Mouse (Mus musculus) ES-E14 (cell line): ENCODE measurements around the gene Zfp30. TPM values are rescaled to one million over a fixed set of nuclear protein-coding genes. Genes with fewer than 3 reads are reported as not detected.

ENCODE experiments used
- DNase-seq: peaks from one replicate; pipeline ENCODE4 v3.0.0-alpha.2; 2013; ENCODE audit warnings: low read depth, low spot score
- H3K27ac ChIP-seq: 2 replicates; pipeline ENCODE4 v1.5.1; 2012; ENCODE audit warnings: low read depth, mild to moderate bottlenecking, low read length, moderate library complexity, mixed read lengths; ENCODE audit not compliant: poor library complexity, insufficient read depth, severe bottlenecking
- H3K36me3 ChIP-seq: 2 replicates; pipeline ENCODE4 v1.6.1; 2012; ENCODE audit warnings: mild to moderate bottlenecking, low read length, moderate library complexity, mixed read lengths; ENCODE audit not compliant: control insufficient read depth, poor library complexity, insufficient read depth, severe bottlenecking
- H3K4me1 ChIP-seq, 2 experiments: fragments of 150-350 bp in 1 of 2; sonication (generic) in 1 of 2; 2 replicates each; pipeline ENCODE4 v1.6.1; 2012; ENCODE audit warnings: low read length in 2 of 2, mild to moderate bottlenecking in 1 of 2, mixed read lengths in 1 of 2; ENCODE audit not compliant: control insufficient read depth in 2 of 2, insufficient read depth in 2 of 2, poor library complexity in 1 of 2
- H3K4me3 ChIP-seq, 2 experiments: fragments of 150-350 bp in 1 of 2; sonication (generic) in 1 of 2; 2 replicates each; pipeline ENCODE4 v1.5.1; 2012; ENCODE audit warnings: low read length in 2 of 2, low read depth in 1 of 2, mild to moderate bottlenecking in 1 of 2, mixed read lengths in 1 of 2; ENCODE audit not compliant: insufficient read depth in 1 of 2, poor library complexity in 1 of 2, severe bottlenecking in 1 of 2
- H3K9ac ChIP-seq: 2 replicates; pipeline ENCODE4 v1.6.1; 2012; ENCODE audit warnings: low read depth, mild to moderate bottlenecking, low read length, mixed read lengths; ENCODE audit not compliant: poor library complexity, insufficient read depth, severe bottlenecking
- H3K9me3 ChIP-seq: fragments of 150-350 bp; sonication (generic); 2 replicates; pipeline ENCODE4 v1.6.1; 2012; ENCODE audit warnings: low read depth, mild to moderate bottlenecking, low read length; ENCODE audit not compliant: control insufficient read depth, insufficient read depth
- CHD2 ChIP-seq: IDR thresholded peaks from 2 replicates; pipeline ENCODE4 v1.6.1; 2014; ENCODE audit warnings: mild to moderate bottlenecking, low read depth, low read length, inconsistent platforms
- HCFC1 ChIP-seq: IDR thresholded peaks from 2 replicates; pipeline ENCODE4 v1.6.1; 2012; ENCODE audit warnings: low read length, inconsistent platforms, borderline replicate concordance; ENCODE audit not compliant: insufficient read depth
- MAFK ChIP-seq: IDR thresholded peaks from 2 replicates; pipeline ENCODE4 v1.6.1; 2014; ENCODE audit warnings: mild to moderate bottlenecking, low read depth, low read length, inconsistent platforms; ENCODE audit not compliant: insufficient read depth
- ZC3H11A ChIP-seq: IDR thresholded peaks from 2 replicates; pipeline ENCODE4 v1.6.1; 2012; ENCODE audit warnings: low read depth, mild to moderate bottlenecking, inconsistent platforms, low read length, borderline replicate concordance
- ZNF384 ChIP-seq: IDR thresholded peaks from 2 replicates; pipeline ENCODE4 v1.6.1; 2012; ENCODE audit warnings: low read depth, low read length, inconsistent platforms
- in situ Hi-C, 2 experiments: fragments of 600-800 bp; cut with MboI; formaldehyde crosslinking; loops; one replicate each; pipeline ENCODE4 v1.15.1; 2025; ENCODE audit warnings: low sequenced_read_pairs in 2 of 2, inconsistent platforms in 1 of 2; ENCODE audit not compliant: unreplicated experiment in 2 of 2
- total RNA-seq: library from RNA; depleted of rRNA; stranded (reverse); fragments of 300-350 nt; gene quantifications from 2 replicates; pipeline ENCODE4 v1.2.3, GENCODE M21; 2012

Zfp30 gene
- total RNA-seq, 1 experiment: 1.3 TPM

GRCm38 (mm10) chr7:29774371-29774770, 9.4 kb upstream of the Zfp30 start:
- TF ChIP-seq ZC3H11A: no peak
- TF ChIP-seq ZNF384: no peak
- no peak for TF ChIP-seq HCFC1
- no peak for TF ChIP-seq MAFK
- TF ChIP-seq CHD2: no peak

GRCm38 (mm10) chr7:29776568-29776967, 7.2 kb upstream of the Zfp30 start:
- no peaks in the 10 kb centered on the region for H3K4me1 ChIP-seq
- no peak overlapping the region for H3K9ac ChIP-seq

More at GRCm38 (mm10) chr7:29774371-29774770, 9.4 kb upstream of the Zfp30 start:
- Histone ChIP-seq H3K4me1 (peaks cover 0 to 2% of the 10 kb centered on the region in 2 experiments; a peak in 2 of 4 replicates), H3K36me3 (peaks cover 28% of the 10 kb centered on the region), H3K9me3 (no peaks in the 10 kb centered on the region), H3K27ac (no peak overlapping the region), H3K4me3 (no peak overlapping the region), H3K9ac (no peak overlapping the region)
- no peak for DNase-seq
- in situ Hi-C loops: no loop called here

GRCm38 (mm10) chr7:29777372-29777771, 6.4 kb upstream of the Zfp30 start:
- H3K36me3 ChIP-seq: peaks cover 28% of the 10 kb centered on the region
- no peaks in the 10 kb centered on the region for H3K4me1 ChIP-seq
- H3K9ac ChIP-seq: no peak overlapping the region
- no peak overlapping the region for H3K27ac ChIP-seq
- in situ Hi-C loops: no loop called here
- H3K4me3 ChIP-seq: no peak overlapping the region
- DNase-seq: no peak
- H3K9me3 ChIP-seq: no peaks in the 10 kb centered on the region
- TF ChIP-seq ZNF384 (no peak), HCFC1 (no peak), MAFK (peak; percentile 91)

More at GRCm38 (mm10) chr7:29776568-29776967, 7.2 kb upstream of the Zfp30 start:
- Histone ChIP-seq H3K36me3 (peaks cover 28% of the 10 kb centered on the region), H3K27ac (no peak overlapping the region), H3K4me3 (no peak overlapping the region), H3K9me3 (no peaks in the 10 kb centered on the region)
- in situ Hi-C loops: no loop called here
- TF ChIP-seq ZNF384: no peak
- TF ChIP-seq MAFK: no peak
- TF ChIP-seq ZC3H11A: no peak
- no peak for TF ChIP-seq CHD2
- no peak for TF ChIP-seq HCFC1
- DNase-seq: no peak

- Histone ChIP-seq H3K27ac (no peak overlapping the region), H3K4me1 (peaks cover 0 to 2% of the 10 kb centered on the region in 2 experiments; a peak in 2 of 4 replicates), H3K36me3 (peaks cover 3% of the 10 kb centered on the region; the same call in 1 of the 2 replicates), H3K9ac (no peak overlapping the region), H3K9me3 (no peaks in the 10 kb centered on the region), H3K4me3 (peak overlapping the region in 1 of 2 experiments; percentile 72; a peak in 1 of 4 replicates)
- DNase-seq: no peak
- no peak for TF ChIP-seq HCFC1
- no peak for TF ChIP-seq ZC3H11A
- no peak for TF ChIP-seq MAFK
- no peak for TF ChIP-seq ZNF384
- TF ChIP-seq CHD2: no peak
- in situ Hi-C loops: no loop called here
Observed at GRCm38 (mm10) chr7:29785023-29785422, 1.2 kb downstream of the Zfp30 start.

GRCm38 (mm10) chr7:29785888-29786287, 2.1 kb downstream of the Zfp30 start:
- Histone ChIP-seq H3K4me3 (peak overlapping the region; percentile 25 to 41; a peak in 1 of 4 replicates), H3K36me3 (peaks cover 3% of the 10 kb centered on the region; the same call in 1 of the 2 replicates), H3K9me3 (no peaks in the 10 kb centered on the region), H3K9ac (no peak overlapping the region), H3K4me1 (peaks cover 0 to 2% of the 10 kb centered on the region in 2 experiments; a peak in 2 of 4 replicates), H3K27ac (no peak overlapping the region)
- in situ Hi-C loops: no loop called here
- DNase-seq: no peak
- TF ChIP-seq ZNF384 (peak; percentile 92), CHD2 (no peak)
